Mouse (Mus musculus) thymus, postnatal 25 days (tissue): ENCODE results near the gene 4931406P16Rik.
A peak's percentile ranks its signal among the peaks of the same experiment; 100 is the strongest.

Experiments
- DNase-seq: peaks from one replicate; pipeline ENCODE4 v3.0.0; 2022

4931406P16Rik gene

DNA sequence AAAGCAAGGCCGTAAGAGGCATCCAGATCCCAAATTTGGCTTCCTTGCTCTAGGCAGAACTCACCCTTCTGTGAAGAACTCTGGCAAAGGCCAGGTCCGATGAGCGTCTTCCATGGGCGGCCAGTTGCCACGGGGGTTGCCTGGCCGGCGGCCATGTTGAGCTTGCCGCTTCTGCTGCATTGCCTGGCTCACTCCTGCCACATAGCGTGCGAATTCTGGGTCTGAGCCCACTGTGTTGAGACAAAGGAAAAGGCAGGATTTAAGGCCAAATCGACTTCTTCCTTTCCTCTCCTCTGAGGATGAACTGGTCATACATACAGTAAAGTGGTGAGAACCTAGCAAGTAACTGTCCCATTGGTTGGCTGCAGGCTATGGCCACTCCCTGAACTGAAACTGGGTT is 71.2 kb downstream of the 4931406P16Rik start:
- no peak for DNase-seq

GRCm38 (mm10) chr7:34238086-34238485 is 75.3 kb downstream of the 4931406P16Rik start:
- DNase-seq = no peak

DNA sequence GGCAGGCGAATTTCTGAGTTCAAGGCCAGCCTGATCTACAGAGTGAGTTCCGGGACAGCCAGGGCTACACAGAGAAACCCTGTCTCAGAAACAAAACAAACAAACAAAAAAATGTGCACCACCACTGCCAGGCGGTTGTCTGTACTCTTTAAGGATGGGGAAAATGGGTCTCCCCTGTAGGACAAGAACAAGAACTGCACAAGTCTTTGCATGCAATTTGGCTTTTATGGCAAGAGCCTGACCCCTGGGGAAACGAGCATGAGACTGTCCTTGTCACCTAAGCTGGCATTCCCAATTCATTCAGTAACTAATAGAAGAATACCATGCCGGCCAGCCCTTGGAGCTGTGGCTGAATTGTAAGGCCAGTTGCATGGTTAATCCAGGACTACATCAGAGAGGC is 77.7 kb downstream of the 4931406P16Rik start:
- DNase-seq = no peak

- no peak for DNase-seq
Measured at GRCm38 (mm10) chr7:34234610-34235561, 78.5 kb downstream of the 4931406P16Rik start.

DNA sequence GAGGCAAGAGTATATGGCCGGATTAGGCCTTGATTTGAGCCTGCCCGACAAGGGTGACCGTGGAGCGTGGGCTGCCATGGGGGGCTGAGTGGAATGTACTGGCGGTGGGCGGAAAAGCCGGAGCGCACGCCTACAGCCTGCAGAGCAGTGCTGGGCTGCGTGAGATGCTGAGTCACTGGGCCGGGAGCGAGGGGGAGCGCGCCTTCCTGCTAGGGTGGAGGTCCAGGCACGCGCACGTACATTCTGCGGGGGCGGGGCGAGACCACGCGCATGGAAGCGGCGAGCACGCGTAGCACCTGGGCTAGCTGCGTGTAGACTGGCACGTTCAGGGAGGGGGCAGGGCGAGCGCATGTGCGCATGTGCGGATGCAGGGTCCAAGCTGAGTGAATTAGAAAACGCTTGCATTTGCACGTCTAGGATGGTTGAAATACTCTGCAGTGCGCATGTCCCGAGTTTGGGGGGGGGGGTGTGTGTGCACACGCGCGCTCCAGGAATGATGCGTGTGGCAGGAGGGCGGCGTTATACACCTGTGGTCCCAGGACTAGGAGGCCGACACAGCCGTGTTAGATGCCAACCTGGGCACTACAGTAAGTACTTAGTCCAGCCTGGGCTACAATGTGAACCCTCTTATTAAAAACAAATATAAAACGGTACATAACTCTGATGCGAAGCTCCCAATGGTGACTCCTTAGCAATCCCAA is 79.3 kb downstream of the 4931406P16Rik start:
- DNase-seq = peak; percentile 100

- DNase-seq = no peak
Measured at GRCm38 (mm10) chr7:34232785-34233725, 80.3 kb downstream of the 4931406P16Rik start.

GRCm38 (mm10) chr7:34230116-34230515 is 83.2 kb downstream of the 4931406P16Rik start, which contains the start of gene Gpi1:
Gene Gpi1, minus strand, starts transcription at chr7:34230336.
- peak; percentile 82 for DNase-seq

DNA sequence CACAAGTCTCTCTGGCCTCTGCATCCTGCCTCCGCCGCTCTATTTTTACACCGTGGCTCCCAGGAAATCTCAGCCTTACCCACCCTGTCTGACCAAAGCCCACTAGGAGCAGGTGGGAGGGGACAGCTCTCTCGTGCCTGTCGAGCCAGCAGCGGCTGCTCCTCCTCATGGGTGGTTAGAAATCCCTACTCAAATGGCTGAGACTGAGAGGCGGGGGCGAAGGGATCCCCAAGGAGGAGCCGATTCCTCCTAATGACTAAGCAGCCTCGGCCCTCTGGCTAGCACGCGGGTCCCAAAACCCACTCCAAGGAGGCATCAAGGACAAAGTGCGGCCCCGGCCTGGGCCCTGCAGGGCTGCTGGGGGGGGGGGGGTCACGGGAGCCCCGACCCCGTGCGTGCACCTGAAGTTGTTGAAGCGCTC is 83.7 kb downstream of the 4931406P16Rik start:
- peak; percentile 42 for DNase-seq

DNA sequence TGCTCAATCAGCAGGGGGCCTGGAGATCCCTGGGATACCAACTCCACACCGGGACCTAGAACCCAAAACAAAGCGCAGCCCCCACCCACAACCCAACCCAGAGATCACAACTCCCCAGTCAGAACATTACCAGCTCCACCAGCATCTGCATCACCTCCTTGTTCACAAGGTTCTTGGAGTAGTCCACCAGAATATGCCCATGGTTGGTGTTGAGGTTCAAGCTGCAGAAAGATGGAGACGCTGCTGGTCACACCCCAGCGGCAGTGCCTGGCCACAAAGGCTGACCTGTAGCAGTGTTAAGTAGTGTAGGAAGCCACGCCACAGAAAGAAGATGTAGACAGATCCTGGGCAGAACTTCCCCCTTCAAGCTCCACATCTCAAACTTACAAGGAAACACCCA is 84.2 kb downstream of the 4931406P16Rik start:
- no peak for DNase-seq

GRCm38 (mm10) chr7:34228641-34229040 is 84.7 kb downstream of the 4931406P16Rik start:
- no peak for DNase-seq

GRCm38 (mm10) chr7:34226846-34227245 is 86.5 kb downstream of the 4931406P16Rik start:
- no peak for DNase-seq

DNA sequence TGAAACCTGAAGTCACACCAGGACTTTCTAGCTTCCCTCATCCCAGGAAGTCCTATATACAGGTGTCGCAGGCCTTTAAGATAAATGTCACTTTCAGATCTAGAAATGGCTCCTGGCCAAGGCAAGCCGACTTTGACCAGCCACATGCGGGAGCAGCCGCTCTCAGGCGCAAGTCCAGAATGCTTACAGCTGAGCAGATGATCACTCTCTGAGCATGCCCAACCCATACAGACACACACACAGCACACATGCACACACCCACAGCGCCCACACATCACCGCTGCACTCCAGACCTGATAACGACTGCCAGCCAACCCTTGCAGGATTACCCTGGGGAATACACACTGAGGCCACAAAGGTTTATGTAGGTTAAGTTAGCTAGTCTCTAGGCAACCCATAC is 87.3 kb downstream of the 4931406P16Rik start:
- no peak for DNase-seq

- DNase-seq = no peak
Measured at GRCm38 (mm10) chr7:34224308-34224707, 89.0 kb downstream of the 4931406P16Rik start.

DNA sequence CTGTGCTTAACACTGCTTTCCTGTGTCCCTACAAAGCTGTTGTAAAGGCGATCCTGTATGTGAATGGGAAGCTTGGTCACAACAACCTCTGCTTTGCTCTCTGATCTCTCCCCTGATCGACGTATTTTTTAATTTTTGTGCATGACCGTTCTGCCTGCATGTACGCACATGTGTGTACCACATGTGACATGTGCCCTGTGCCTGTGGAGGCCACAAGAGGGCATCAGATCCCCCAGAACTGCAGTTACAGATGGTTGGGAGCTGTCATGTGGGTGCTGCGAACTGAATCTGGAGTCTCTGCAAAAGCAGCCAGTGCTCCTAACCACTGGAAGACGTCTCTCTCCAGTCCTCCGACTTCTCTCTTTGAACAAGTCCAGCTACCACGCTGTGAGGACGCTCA is 91.0 kb downstream of the 4931406P16Rik start:
- no peak for DNase-seq

DNA sequence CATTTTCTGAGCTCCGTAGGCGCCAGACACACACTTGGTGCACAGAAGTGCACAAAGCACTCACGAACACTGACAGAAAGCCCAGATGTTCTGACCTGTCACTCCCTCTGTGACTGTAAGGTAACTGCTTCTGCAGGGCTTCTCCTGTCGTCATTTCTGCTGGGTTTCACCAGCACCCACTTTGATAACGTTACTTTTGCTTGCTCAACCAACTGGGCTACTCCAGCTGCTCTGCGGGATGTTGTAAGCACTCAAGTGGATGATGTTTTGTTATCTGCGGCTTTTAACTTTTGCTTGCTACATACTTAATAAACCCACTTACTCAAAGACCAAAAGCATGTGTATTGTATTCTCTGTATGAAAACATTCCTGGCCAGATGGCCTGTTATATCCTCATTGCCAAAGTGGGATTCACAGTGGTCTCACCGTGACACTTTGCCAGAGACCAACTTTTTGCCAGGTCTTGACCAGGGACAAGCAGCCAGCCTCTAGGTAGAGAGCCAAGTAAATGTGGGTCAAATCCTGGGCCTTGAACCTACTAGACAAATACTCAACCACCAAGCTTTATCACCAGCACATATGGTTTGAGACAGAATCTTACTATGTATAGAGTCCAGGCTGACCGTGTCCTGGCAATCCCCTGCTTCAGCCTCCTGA is 91.6 kb downstream of the 4931406P16Rik start:
- DNase-seq = no peak

DNA sequence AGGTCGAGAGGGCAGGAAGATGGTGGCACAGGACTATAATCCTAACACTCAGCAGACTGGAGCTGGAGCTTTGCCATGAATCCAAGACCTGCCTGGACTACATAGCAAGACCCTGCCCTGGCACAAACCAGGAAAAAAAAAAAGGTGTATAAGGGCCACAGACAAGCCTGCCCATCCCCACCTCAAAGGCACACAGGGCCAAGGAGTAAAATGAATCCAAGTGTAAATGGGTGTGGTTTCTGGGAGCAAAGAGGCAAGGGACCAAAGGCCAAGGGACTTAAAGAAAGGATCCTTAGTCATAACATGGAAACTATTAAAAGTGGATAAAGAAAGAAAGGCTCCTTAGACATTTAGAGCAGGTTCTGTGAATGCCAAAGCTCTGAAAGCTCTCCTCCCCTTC is 94.9 kb downstream of the 4931406P16Rik start:
- no peak for DNase-seq

- no peak for DNase-seq
Measured at GRCm38 (mm10) chr7:34216474-34216873, 96.9 kb downstream of the 4931406P16Rik start.

- DNase-seq = no peak
Measured at GRCm38 (mm10) chr7:34215481-34215880, 97.9 kb downstream of the 4931406P16Rik start.

GRCm38 (mm10) chr7:34214644-34215043 is 98.7 kb downstream of the 4931406P16Rik start:
- DNase-seq = no peak

DNA sequence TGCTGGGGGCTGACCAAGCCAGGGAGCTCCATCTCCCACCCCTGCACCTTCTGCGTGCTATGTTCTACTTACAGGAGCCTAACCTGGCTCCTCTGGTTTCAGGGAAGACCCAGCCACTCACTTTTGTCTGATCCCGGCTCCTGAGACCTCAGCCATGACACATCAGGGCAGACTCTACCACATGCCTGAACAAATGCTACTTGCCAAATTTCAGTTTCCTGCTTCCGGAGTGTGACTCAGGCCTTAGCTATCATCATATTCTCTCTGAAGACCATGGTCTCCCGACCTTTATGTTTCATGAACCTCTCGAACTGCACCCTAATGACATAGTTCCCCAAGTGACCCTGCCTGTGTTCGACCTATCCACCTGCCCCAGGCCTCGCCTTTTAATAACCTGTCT is 100.1 kb downstream of the 4931406P16Rik start:
- DNase-seq = no peak

DNA sequence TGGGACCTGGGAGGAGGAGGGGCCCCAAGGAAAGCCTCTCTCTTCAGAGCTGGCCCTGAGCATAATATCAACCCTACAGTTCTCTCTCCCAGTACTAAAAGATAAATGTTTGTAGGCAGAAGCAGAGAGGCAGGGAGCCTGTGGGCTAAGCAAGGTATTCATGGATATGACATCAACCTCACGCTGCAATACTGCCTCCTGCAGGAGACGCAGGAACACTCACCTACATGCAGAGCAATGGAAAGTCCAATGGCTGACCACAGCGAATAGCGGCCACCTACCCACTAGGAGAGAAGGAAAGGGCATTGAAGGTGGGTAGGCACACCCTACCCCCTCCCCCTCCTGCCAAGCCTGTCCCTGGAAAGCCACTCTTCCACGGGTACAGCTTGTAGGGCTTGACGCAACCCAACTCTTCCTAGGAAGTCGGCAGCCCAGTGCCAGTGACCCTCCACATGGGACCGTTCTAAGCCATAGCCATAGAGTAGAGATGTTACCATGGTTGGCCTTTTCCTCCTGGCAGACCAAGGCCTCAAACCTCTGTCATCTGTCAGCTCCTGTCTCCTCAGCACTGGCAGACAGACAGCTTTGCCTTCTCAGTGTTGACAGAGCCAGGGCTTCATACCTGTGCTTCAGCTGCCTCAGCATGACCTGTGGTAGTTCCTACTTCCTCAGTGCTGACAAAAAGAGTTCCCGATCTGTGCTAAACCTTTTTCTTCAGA is 105.2 kb downstream of the 4931406P16Rik start:
- no peak for DNase-seq
